Mouse (Mus musculus) lung, adult 2 months (tissue): ENCODE measurements around the gene Pabpn1l.

Experiments used
- CTCF ChIP-seq: fragments of 200-500 bp; IDR thresholded peaks from 2 replicates; pipeline ENCODE4 v1.5.1; 2011; ENCODE audit warnings: mild to moderate bottlenecking, low read length, control low read depth; ENCODE audit not compliant: insufficient read depth
- POLR2A ChIP-seq: fragments of 200-500 bp; IDR thresholded peaks from 2 replicates; pipeline ENCODE4 v1.6.1; 2011; ENCODE audit warnings: low read depth, mild to moderate bottlenecking, control low read depth, low read length, borderline replicate concordance; ENCODE audit errors: extremely low read depth

- TF ChIP-seq POLR2A (no peak), CTCF (no peak)
Measured at GRCm38 (mm10) chr8:122652643-122653042, 30.1 kb upstream of the Pabpn1l start.
